Mouse (Mus musculus): ENCODE data around the gene Micu2. TPM values are rescaled to one million over a fixed set of nuclear protein-coding genes. Genes with fewer than 3 reads are reported as not detected.

The Micu2 gene
- polyA plus RNA-seq (2015; fragmentation: Nextera tagmentation; extraction: Ambion mirVana), result 80.4 and 84.5 TPM in 2 replicates

GRCm38 (mm10) chr14:57998526-57999401, at the start of gene Micu2:
Gene Micu2 (minus strand): TSS chr14:57999262.
- Histone ChIP-seq H3K4me3 (replicated peaks) (peak within 1 kb of the TSS; percentile 97), H3K9me3 (no peaks in the 10 kb centered on the region), H3K27ac (peak within 1 kb of the TSS; percentile 80), H3K4me2 (replicated peaks) (peak within 1 kb of the TSS; percentile 70), H3K36me3 (no peaks in the 10 kb centered on the region), H3K4me1 (replicated peaks) (0 out of 2 replicates have a peak, but pooled peaks cover 3% of the 10 kb centered on the region), H3K27me3 (replicated peaks) (no peaks in the 10 kb centered on the region), H3K9ac (peak within 1 kb of the TSS; percentile 95)
- ATAC-seq, result peak; percentile 97
- 2% methylated on average over 75 of the region's 76 CpGs for WGBS

- H3K4me3 ChIP-seq (replicated peaks), result no peak overlapping the region
- H3K27me3 ChIP-seq (replicated peaks), result no peaks in the 10 kb centered on the region
- no peak overlapping the region for H3K4me2 ChIP-seq (replicated peaks)
- 62% methylated on average over 4 of the region's 4 CpGs for WGBS
- H3K4me1 ChIP-seq (replicated peaks), result no peaks in the 10 kb centered on the region
- peak overlapping the region; percentile 44; the same call in 1 of the 2 replicates for H3K27ac ChIP-seq
- H3K9me3 ChIP-seq, result no peaks in the 10 kb centered on the region
- H3K36me3 ChIP-seq, result no peaks in the 10 kb centered on the region
- H3K9ac ChIP-seq, result no peak overlapping the region
- peak; percentile 96 for ATAC-seq
Measured at GRCm38 (mm10) chr14:58046639-58047284, 47.7 kb upstream of the Micu2 start.

- H3K4me3 ChIP-seq (replicated peaks), result no peak overlapping the region
- no peaks in the 10 kb centered on the region for H3K9me3 ChIP-seq
- WGBS, result 65% methylated on average over 6 of the region's 6 CpGs
- ATAC-seq, result no peak
- H3K36me3 ChIP-seq, result no peaks in the 10 kb centered on the region
- H3K4me2 ChIP-seq (replicated peaks), result no peak overlapping the region
- H3K27ac ChIP-seq, result no peak overlapping the region
- H3K27me3 ChIP-seq (replicated peaks), result no peaks in the 10 kb centered on the region
- H3K4me1 ChIP-seq (replicated peaks), result no peaks in the 10 kb centered on the region
- H3K9ac ChIP-seq, result no peak overlapping the region
Measured at GRCm38 (mm10) chr14:58036174-58036573, 37.1 kb upstream of the Micu2 start.

- WGBS, result 10% methylated on average over 8 of the region's 8 CpGs
- no peaks in the 10 kb centered on the region for H3K4me1 ChIP-seq (replicated peaks)
- H3K36me3 ChIP-seq, result no peaks in the 10 kb centered on the region
- H3K27ac ChIP-seq, result no peak overlapping the region
- H3K4me3 ChIP-seq (replicated peaks), result no peak overlapping the region
- H3K9me3 ChIP-seq, result no peaks in the 10 kb centered on the region
- no peak overlapping the region for H3K4me2 ChIP-seq (replicated peaks)
- H3K9ac ChIP-seq, result no peak overlapping the region
- no peak for ATAC-seq
- H3K27me3 ChIP-seq (replicated peaks), result no peaks in the 10 kb centered on the region
Measured at GRCm38 (mm10) chr14:58034567-58034966, 35.5 kb upstream of the Micu2 start.

- no peak overlapping the region for H3K4me3 ChIP-seq (replicated peaks)
- H3K9ac ChIP-seq, result no peak overlapping the region
- 45% methylated on average over 2 of the region's 2 CpGs for WGBS
- H3K4me1 ChIP-seq (replicated peaks), result no peaks in the 10 kb centered on the region
- H3K27me3 ChIP-seq (replicated peaks), result no peaks in the 10 kb centered on the region
- no peak overlapping the region for H3K27ac ChIP-seq
- H3K9me3 ChIP-seq, result no peaks in the 10 kb centered on the region
- no peak for ATAC-seq
- no peak overlapping the region for H3K4me2 ChIP-seq (replicated peaks)
- H3K36me3 ChIP-seq, result no peaks in the 10 kb centered on the region
Measured at GRCm38 (mm10) chr14:58018869-58019268, 19.8 kb upstream of the Micu2 start.

- 0 out of 2 replicates have a peak, but pooled peaks cover 3% of the 10 kb centered on the region for H3K4me1 ChIP-seq (replicated peaks)
- no peak overlapping the region for H3K4me2 ChIP-seq (replicated peaks)
- H3K4me3 ChIP-seq (replicated peaks), result no peak overlapping the region
- no peak overlapping the region for H3K9ac ChIP-seq
- no peak overlapping the region for H3K27ac ChIP-seq
- 68% methylated on average over 6 of the region's 6 CpGs for WGBS
- no peaks in the 10 kb centered on the region for H3K27me3 ChIP-seq (replicated peaks)
- H3K9me3 ChIP-seq, result no peaks in the 10 kb centered on the region
- no peaks in the 10 kb centered on the region for H3K36me3 ChIP-seq
- no peak for ATAC-seq
Measured at GRCm38 (mm10) chr14:58003852-58004251, 4.8 kb upstream of the Micu2 start.

GRCm38 (mm10) chr14:58002161-58002560, 3.1 kb upstream of the Micu2 start:
- Histone ChIP-seq H3K9me3 (no peaks in the 10 kb centered on the region), H3K27me3 (replicated peaks) (no peaks in the 10 kb centered on the region), H3K36me3 (no peaks in the 10 kb centered on the region), H3K4me1 (replicated peaks) (0 out of 2 replicates have a peak, but pooled peaks cover 3% of the 10 kb centered on the region), H3K4me2 (replicated peaks) (no peak overlapping the region), H3K4me3 (replicated peaks) (no peak overlapping the region), H3K27ac (no peak overlapping the region), H3K9ac (no peak overlapping the region)
- no peak for ATAC-seq
- 84% methylated on average over 1 of the region's 1 CpGs for WGBS

GRCm38 (mm10) chr14:57999402-57999734, 306 bp upstream of the Micu2 start:
- peak overlapping the region; percentile 70 for H3K4me2 ChIP-seq (replicated peaks)
- H3K9ac ChIP-seq, result no peak overlapping the region
- no peaks in the 10 kb centered on the region for H3K27me3 ChIP-seq (replicated peaks)
- no peak overlapping the region for H3K27ac ChIP-seq
- peak overlapping the region; percentile 97 for H3K4me3 ChIP-seq (replicated peaks)
- ATAC-seq, result no peak
- WGBS, result 34% methylated on average over 5 of the region's 5 CpGs
- 0 out of 2 replicates have a peak, but pooled peaks cover 3% of the 10 kb centered on the region for H3K4me1 ChIP-seq (replicated peaks)
- no peaks in the 10 kb centered on the region for H3K9me3 ChIP-seq
- H3K36me3 ChIP-seq, result no peaks in the 10 kb centered on the region

GRCm38 (mm10) chr14:57997431-57997830, 1.6 kb downstream of the Micu2 start:
- no peak overlapping the region for H3K9ac ChIP-seq
- 53% methylated on average over 1 of the region's 1 CpGs for WGBS
- no peaks in the 10 kb centered on the region for H3K36me3 ChIP-seq
- ATAC-seq, result no peak
- no peak overlapping the region for H3K4me3 ChIP-seq (replicated peaks)
- no peak overlapping the region for H3K27ac ChIP-seq
- no peaks in the 10 kb centered on the region for H3K9me3 ChIP-seq
- no peaks in the 10 kb centered on the region for H3K27me3 ChIP-seq (replicated peaks)
- H3K4me1 ChIP-seq (replicated peaks), result 0 out of 2 replicates have a peak, but pooled peaks cover 3% of the 10 kb centered on the region
- H3K4me2 ChIP-seq (replicated peaks), result no peak overlapping the region

GRCm38 (mm10) chr14:57996210-57996609, 2.9 kb downstream of the Micu2 start:
- no peak for ATAC-seq
- Histone ChIP-seq H3K4me3 (replicated peaks) (no peak overlapping the region), H3K9ac (no peak overlapping the region), H3K27ac (no peak overlapping the region), H3K4me2 (replicated peaks) (no peak overlapping the region), H3K9me3 (no peaks in the 10 kb centered on the region), H3K4me1 (replicated peaks) (0 out of 2 replicates have a peak, but pooled peaks cover 3% of the 10 kb centered on the region), H3K27me3 (replicated peaks) (no peaks in the 10 kb centered on the region), H3K36me3 (no peaks in the 10 kb centered on the region)
- 89% methylated on average over 3 of the region's 3 CpGs for WGBS

- no peak overlapping the region for H3K4me3 ChIP-seq (replicated peaks)
- H3K27me3 ChIP-seq (replicated peaks), result no peaks in the 10 kb centered on the region
- H3K9ac ChIP-seq, result no peak overlapping the region
- no peak overlapping the region for H3K4me2 ChIP-seq (replicated peaks)
- peaks cover 8% of the 10 kb centered on the region; the same call in 1 of the 2 replicates for H3K36me3 ChIP-seq
- H3K27ac ChIP-seq, result no peak overlapping the region
- no peak for ATAC-seq
- H3K4me1 ChIP-seq (replicated peaks), result no peaks in the 10 kb centered on the region
- H3K9me3 ChIP-seq, result no peaks in the 10 kb centered on the region
Measured at GRCm38 (mm10) chr14:57991761-57992160, 7.3 kb downstream of the Micu2 start.

- Histone ChIP-seq H3K9me3 (no peaks in the 10 kb centered on the region), H3K9ac (no peak overlapping the region), H3K27me3 (replicated peaks) (no peaks in the 10 kb centered on the region), H3K4me3 (replicated peaks) (no peak overlapping the region), H3K4me2 (replicated peaks) (no peak overlapping the region), H3K4me1 (replicated peaks) (no peaks in the 10 kb centered on the region), H3K36me3 (peaks cover 8% of the 10 kb centered on the region; the same call in 1 of the 2 replicates), H3K27ac (no peak overlapping the region)
- ATAC-seq, result peak; percentile 43; the same call in 1 of the 2 replicates
- WGBS, result 70% methylated on average over 2 of the region's 2 CpGs
Measured at GRCm38 (mm10) chr14:57989162-57989561, 9.9 kb downstream of the Micu2 start.
